Mouse (Mus musculus) embryonic facial prominence, embryonic 11.5 days (tissue): ENCODE measurements around the gene Syt9. TPM values are rescaled to one million over a fixed set of nuclear protein-coding genes. Genes with fewer than 3 reads are reported as not detected.

Experiments
- ATAC-seq: fragments of 200-750 bp; cut with Nextera tagmentation; replicated peaks from 2 replicates; pipeline ENCODE4 v1.8.0; 2017; ENCODE audit warnings: low read depth; ENCODE audit not compliant: insufficient number of reproducible peaks, low FRiP score, low TSS enrichment
- DNase-seq: peaks from one replicate; pipeline ENCODE4 v3.0.0-alpha.2; 2015; ENCODE audit warnings: low spot score
- H3K27ac ChIP-seq: fragments of 300-500 bp; sonication (generic); replicated peaks from 2 replicates; pipeline ENCODE4 v1.5.1; 2014; ENCODE audit warnings: mild to moderate bottlenecking, low read depth, low read length, control low read depth
- H3K27me3 ChIP-seq: fragments of 300-500 bp; sonication (generic); 2 replicates; pipeline ENCODE4 v1.6.1; 2014; ENCODE audit warnings: mild to moderate bottlenecking, low read length, moderate library complexity, mixed read lengths; ENCODE audit not compliant: control insufficient read depth, insufficient read depth
- H3K36me3 ChIP-seq: fragments of 300-500 bp; sonication (generic); replicated peaks from 2 replicates; pipeline ENCODE4 v1.6.1; 2014; ENCODE audit warnings: low read depth, mild to moderate bottlenecking, low read length, moderate library complexity, mixed read lengths; ENCODE audit not compliant: control insufficient read depth, insufficient read depth
- H3K4me1 ChIP-seq: fragments of 300-500 bp; sonication (generic); 2 replicates; pipeline ENCODE4 v1.6.1; 2014; ENCODE audit warnings: low read length, mixed read lengths; ENCODE audit not compliant: control insufficient read depth, insufficient read depth
- H3K4me2 ChIP-seq: fragments of 300-500 bp; sonication (generic); 2 replicates; pipeline ENCODE4 v1.6.1; 2014; ENCODE audit warnings: low read depth, mild to moderate bottlenecking, control low read depth, low read length, moderate library complexity
- H3K4me3 ChIP-seq: fragments of 300-500 bp; sonication (generic); 2 replicates; pipeline ENCODE4 v1.5.1; 2014; ENCODE audit warnings: low read depth, low read length, control low read depth
- H3K9ac ChIP-seq: fragments of 300-500 bp; sonication (generic); replicated peaks from 2 replicates; pipeline ENCODE4 v1.6.1; 2014; ENCODE audit warnings: mild to moderate bottlenecking, control low read depth, low read length
- H3K9me3 ChIP-seq: fragments of 300-500 bp; sonication (generic); replicated peaks from 2 replicates; pipeline ENCODE4 v1.6.1; 2016; ENCODE audit warnings: mild to moderate bottlenecking, low read length, inconsistent platforms, mixed read lengths; ENCODE audit not compliant: control insufficient read depth
- WGBS: fragments of 180-500 bp; shearing (Covaris S2); extraction: QIAGEN DNeasy Blood & Tissue Kit; methylation state at CpG from one replicate; pipeline ENCODE4 v1.1.7; 2014; 5-methylcytosine and 5-hydroxymethylcytosine counted together
- polyA plus RNA-seq: library from polyadenylated mRNA; unstranded; fragments of >200 nt; fragmentation: Nextera tagmentation; extraction: Ambion mirVana; gene quantifications from 2 replicates; pipeline ENCODE4 v1.2.1, GENCODE M21; 2014

Gene Syt9
- polyA plus RNA-seq, 1 experiment from 2014 or later: 4.7 TPM

DNA sequence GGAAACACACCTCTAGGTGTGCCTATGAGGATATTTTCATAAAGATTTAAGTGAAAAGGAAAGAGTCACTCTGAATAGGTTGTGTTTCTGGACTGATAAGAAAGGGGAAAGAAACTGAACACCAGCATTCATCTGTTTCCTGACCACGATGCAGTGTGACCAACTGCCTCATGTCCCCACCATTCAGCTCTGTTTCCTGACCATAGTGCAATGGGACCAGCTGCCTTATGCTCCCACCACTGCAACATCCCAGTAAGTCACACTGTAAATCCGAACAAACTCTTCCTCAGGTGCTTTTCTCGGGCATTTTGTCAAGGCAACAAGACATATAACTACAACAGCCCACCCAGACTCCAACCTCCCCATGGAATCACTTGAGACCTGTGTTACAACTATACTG is 191.1 kb downstream of the Syt9 start:
- H3K4me1 ChIP-seq: no peaks in the 10 kb centered on the region
- H3K4me2 ChIP-seq: no peak overlapping the region
- H3K9me3 ChIP-seq: no peaks in the 10 kb centered on the region
- H3K4me3 ChIP-seq: no peak overlapping the region
- H3K9ac ChIP-seq: no peak overlapping the region
- no peaks in the 10 kb centered on the region for H3K36me3 ChIP-seq
- H3K27me3 ChIP-seq: no peaks in the 10 kb centered on the region
- DNase-seq (no peak), ATAC-seq (no peak)
- no peak overlapping the region for H3K27ac ChIP-seq
- WGBS: 87% methylated on average over 3 of the region's 3 CpGs

DNA sequence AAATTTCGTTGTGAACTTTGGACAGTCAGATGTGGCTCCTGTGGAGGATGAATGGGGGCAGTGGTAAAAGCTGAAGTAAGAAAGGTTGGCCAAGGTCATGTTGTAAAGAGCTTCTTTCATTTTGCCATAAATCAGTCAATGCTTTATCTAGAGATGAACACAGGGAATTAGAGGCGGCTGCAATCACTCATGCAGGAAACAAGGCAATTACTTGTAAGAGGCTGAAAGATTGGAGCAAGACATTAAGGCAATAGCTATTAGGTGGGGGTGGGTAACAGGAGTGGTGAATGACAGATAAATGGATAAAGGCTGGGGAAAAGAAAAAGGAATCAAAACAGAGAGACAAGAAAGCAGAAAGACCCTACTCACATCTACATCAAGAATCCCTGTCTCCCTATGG is 193.2 kb downstream of the Syt9 start:
- H3K4me1 ChIP-seq: no peaks in the 10 kb centered on the region
- no peaks in the 10 kb centered on the region for H3K9me3 ChIP-seq
- no peak overlapping the region for H3K9ac ChIP-seq
- ATAC-seq (no peak), DNase-seq (no peak)
- H3K36me3 ChIP-seq: no peaks in the 10 kb centered on the region
- H3K27ac ChIP-seq: no peak overlapping the region
- H3K27me3 ChIP-seq: no peaks in the 10 kb centered on the region
- H3K4me2 ChIP-seq: no peak overlapping the region
- WGBS: 38% methylated on average over 2 of the region's 2 CpGs
- no peak overlapping the region for H3K4me3 ChIP-seq

DNA sequence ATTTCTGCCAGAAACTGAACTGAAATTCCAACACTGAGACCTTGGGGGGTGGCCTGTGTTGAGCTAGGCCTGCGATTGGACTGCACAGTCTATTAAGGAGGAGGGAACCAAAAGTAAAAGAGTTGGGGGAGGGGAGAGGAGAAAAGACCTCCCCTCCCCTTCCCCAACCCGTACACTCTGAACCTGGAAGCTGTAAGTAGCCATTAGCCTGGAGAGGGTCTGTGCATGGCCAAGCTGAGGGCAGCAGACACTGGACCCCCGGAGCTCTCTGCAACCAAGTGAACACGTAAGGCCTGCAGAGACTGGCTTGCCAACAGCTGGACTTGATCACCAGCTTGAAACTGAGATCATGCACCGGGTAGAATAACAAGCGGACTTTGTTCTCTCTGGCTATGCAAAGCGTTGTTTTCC is 196.7 kb downstream of the Syt9 start, which contains the start of gene Olfml1:
Olfml1 (plus strand) TSS at position 186 of the 411 bp plus-strand sequence.
- Histone ChIP-seq H3K36me3 (peaks cover 5% of the 10 kb centered on the region), H3K4me1 (no peaks in the 10 kb centered on the region), H3K27me3 (no peaks in the 10 kb centered on the region), H3K9me3 (no peaks in the 10 kb centered on the region), H3K27ac (peak within 1 kb of the TSS; percentile 79), H3K4me3 (peak within 1 kb of the TSS; percentile 38), H3K9ac (peak within 1 kb of the TSS; percentile 57), H3K4me2 (peak within 1 kb of the TSS; percentile 58)
- peak; percentile 85 for DNase-seq
- WGBS: 18% methylated on average over 7 of the region's 7 CpGs
- peak; percentile 93 for ATAC-seq

GRCm38 (mm10) chr7:107567674-107568073 is 197.1 kb downstream of the Syt9 start:
- H3K27ac ChIP-seq: peak overlapping the region; percentile 79
- H3K4me1 ChIP-seq: no peaks in the 10 kb centered on the region
- ATAC-seq (no peak; the same call in 1 of the 2 replicates), DNase-seq (no peak)
- H3K9me3 ChIP-seq: no peaks in the 10 kb centered on the region
- H3K36me3 ChIP-seq: peaks cover 5% of the 10 kb centered on the region
- H3K4me2 ChIP-seq: peak overlapping the region; percentile 58
- H3K27me3 ChIP-seq: no peaks in the 10 kb centered on the region
- H3K9ac ChIP-seq: peak overlapping the region; percentile 57
- 42% methylated on average over 5 of the region's 5 CpGs for WGBS
- peak overlapping the region; percentile 38 for H3K4me3 ChIP-seq

DNA sequence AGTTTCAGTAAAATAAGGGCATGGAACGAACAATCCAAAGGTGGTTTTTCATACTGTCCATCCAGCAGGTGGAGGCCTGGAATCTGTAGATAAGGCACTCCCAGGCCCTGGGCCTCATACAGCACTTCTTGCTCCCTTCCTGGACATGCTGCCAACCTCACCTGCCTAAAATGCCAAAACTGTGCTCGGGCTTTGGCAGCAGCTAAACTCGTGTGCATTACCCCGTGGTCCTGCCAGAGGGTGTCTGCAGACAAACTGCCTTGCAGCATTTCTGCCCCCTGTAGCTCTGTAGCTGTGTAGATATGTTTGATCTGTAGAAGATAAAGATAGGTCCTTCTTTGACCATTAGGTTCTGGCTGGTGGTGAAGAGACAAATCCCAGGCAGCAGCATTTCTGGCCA is 198.4 kb downstream of the Syt9 start:
- H3K4me3 ChIP-seq: 0 out of 2 replicates have a peak overlapping the region, but pooled peaks have one; percentile 17
- no peak overlapping the region for H3K9ac ChIP-seq
- no peak for DNase-seq
- H3K9me3 ChIP-seq: no peaks in the 10 kb centered on the region
- WGBS: 64% methylated on average over 4 of the region's 4 CpGs
- no peaks in the 10 kb centered on the region for H3K4me1 ChIP-seq
- peak overlapping the region; percentile 27; the same call in 1 of the 2 replicates for H3K4me2 ChIP-seq
- H3K36me3 ChIP-seq: peaks cover 5% of the 10 kb centered on the region
- H3K27ac ChIP-seq: no peak overlapping the region
- no peaks in the 10 kb centered on the region for H3K27me3 ChIP-seq
- ATAC-seq: no peak

DNA sequence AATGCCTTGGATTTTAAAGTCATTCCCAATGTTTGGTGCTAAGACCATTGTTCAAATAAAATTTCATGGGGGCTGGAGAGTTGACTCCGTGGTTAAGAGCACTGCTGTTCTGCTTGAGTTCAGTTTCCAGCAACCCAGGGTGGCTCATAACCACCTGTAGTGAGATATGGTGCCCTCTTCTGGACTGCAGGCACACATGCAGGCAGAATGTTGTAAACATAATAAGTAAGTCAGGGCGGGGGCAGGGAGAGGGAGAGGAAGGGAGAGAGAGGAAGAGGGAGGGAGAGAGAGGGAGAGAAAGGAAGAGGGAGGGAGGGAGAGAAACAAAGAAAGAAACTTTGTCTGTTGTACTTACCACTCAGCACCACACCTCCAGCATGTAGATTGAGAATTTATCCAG is 203.3 kb downstream of the Syt9 start:
- H3K36me3 ChIP-seq: peaks cover 5% of the 10 kb centered on the region
- ATAC-seq: no peak

DNA sequence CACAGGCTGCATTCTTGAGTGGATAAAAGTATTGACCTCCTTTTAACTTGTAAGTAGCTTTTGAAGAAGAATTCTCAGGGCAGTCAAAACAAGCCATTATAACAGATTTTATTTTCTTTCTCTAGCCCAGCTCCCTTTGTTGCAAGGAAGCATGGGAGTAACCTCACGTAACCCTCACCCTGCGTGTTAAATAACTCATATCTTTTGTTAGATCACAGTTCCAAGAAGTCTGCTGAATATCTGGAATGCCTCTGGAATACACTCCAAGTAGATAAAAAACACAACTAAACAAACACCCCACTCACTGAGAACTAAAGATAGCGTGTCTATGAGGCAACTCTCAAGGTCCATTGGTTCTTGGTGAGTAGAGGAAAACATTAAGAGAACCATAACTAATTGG is 203.7 kb downstream of the Syt9 start:
- H3K4me3 ChIP-seq: no peak overlapping the region
- no peak for DNase-seq
- no peak for ATAC-seq
- H3K4me1 ChIP-seq: no peaks in the 10 kb centered on the region
- H3K9me3 ChIP-seq: no peaks in the 10 kb centered on the region
- 70% methylated on average over 3 of the region's 3 CpGs for WGBS
- peaks cover 5% of the 10 kb centered on the region for H3K36me3 ChIP-seq
- H3K4me2 ChIP-seq: no peak overlapping the region
- H3K27ac ChIP-seq: no peak overlapping the region
- H3K9ac ChIP-seq: no peak overlapping the region
- no peaks in the 10 kb centered on the region for H3K27me3 ChIP-seq

More for the DNA sequence above, 203.3 kb downstream of the Syt9 start:
- no peak overlapping the region for H3K27ac ChIP-seq
- no peaks in the 10 kb centered on the region for H3K27me3 ChIP-seq
- WGBS: 66% methylated on average over 2 of the region's 2 CpGs
- H3K9me3 ChIP-seq: no peaks in the 10 kb centered on the region
- no peak overlapping the region for H3K4me2 ChIP-seq
- no peak for DNase-seq
- H3K4me3 ChIP-seq: no peak overlapping the region
- H3K9ac ChIP-seq: no peak overlapping the region
- H3K4me1 ChIP-seq: no peaks in the 10 kb centered on the region

GRCm38 (mm10) chr7:107592641-107593040 is 222.1 kb downstream of the Syt9 start:
- Histone ChIP-seq H3K27me3 (no peaks in the 10 kb centered on the region), H3K4me1 (no peaks in the 10 kb centered on the region), H3K4me2 (no peak overlapping the region), H3K4me3 (no peak overlapping the region), H3K27ac (no peak overlapping the region), H3K9me3 (no peaks in the 10 kb centered on the region), H3K36me3 (no peaks in the 10 kb centered on the region), H3K9ac (no peak overlapping the region)
- DNase-seq (no peak), ATAC-seq (no peak)
- 61% methylated on average over 2 of the region's 2 CpGs for WGBS
